Mouse (Mus musculus): ENCODE results near the gene Agpat4. TPM values are rescaled to one million over a fixed set of nuclear protein-coding genes. Genes with fewer than 3 reads are reported as not detected.

Agpat4 gene
- polyA plus RNA-seq, 1 experiment from 2014 or later = 17.5 TPM

DNA sequence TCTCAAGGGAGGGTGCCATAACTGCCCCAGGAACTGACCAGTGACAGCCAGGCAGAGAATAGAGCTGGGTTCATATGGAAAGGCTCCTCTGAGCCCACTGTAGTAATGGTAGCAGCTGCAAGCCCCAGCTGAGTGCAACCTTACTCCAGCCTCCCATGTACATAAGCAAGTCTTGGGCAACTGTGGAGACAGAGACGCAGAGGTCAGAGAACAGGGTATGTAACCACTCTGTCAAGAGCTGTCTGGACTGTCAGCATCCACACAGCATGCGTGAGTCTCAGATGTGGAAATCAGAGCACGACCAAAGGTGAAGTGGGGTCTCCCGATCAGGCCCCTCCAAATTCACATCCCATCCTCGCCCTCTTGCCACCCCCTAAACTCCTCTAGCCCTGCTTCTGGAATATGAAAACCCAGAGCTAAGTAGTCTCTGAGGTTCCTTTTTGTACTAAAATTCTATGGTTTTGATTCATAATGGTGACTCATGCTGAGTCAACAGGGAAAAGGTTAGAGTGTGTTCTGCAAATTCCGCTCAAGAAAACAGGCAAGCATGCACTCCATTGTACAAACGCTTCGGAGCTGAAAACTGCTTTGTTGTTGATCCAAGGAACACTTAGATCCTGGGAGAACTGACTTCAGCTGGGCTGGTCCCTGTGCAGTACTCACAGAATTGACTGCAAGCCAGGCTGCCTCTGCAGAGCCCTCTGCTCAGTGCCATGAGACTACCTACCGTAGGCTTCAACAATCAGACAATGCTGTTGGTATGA lies 23.5 kb upstream of the Agpat4 start:
- 93% methylated on average over 9 of the region's 9 CpGs for WGBS
- H3K4me3 ChIP-seq (ENCODE audit: low read depth, low read length) = no peak overlapping the region
- H3K27me3 ChIP-seq (ENCODE audit: control insufficient read depth, insufficient read depth, low read length) = no peaks in the 10 kb centered on the region
- no peaks in the 10 kb centered on the region for H3K36me3 ChIP-seq (replicated peaks; ENCODE audit: control insufficient read depth, insufficient read depth, low read depth, low read length)
- H3K9me3 ChIP-seq (replicated peaks; ENCODE audit: control insufficient read depth, low read length) = no peaks in the 10 kb centered on the region
- H3K27ac ChIP-seq (replicated peaks; ENCODE audit: low read depth, low read length) = no peak overlapping the region
- H3K4me1 ChIP-seq (ENCODE audit: control insufficient read depth, insufficient read depth, low read length) = no peaks in the 10 kb centered on the region
- ATAC-seq (replicated peaks; ENCODE audit: insufficient number of reproducible peaks, low FRiP score, low TSS enrichment, low read depth) (no peak), DNase-seq (ENCODE audit: low spot score) (no peak)
- no peak overlapping the region for H3K9ac ChIP-seq (replicated peaks; ENCODE audit: low read length)
- no peak overlapping the region for H3K4me2 ChIP-seq (ENCODE audit: low read depth, low read length)

DNA sequence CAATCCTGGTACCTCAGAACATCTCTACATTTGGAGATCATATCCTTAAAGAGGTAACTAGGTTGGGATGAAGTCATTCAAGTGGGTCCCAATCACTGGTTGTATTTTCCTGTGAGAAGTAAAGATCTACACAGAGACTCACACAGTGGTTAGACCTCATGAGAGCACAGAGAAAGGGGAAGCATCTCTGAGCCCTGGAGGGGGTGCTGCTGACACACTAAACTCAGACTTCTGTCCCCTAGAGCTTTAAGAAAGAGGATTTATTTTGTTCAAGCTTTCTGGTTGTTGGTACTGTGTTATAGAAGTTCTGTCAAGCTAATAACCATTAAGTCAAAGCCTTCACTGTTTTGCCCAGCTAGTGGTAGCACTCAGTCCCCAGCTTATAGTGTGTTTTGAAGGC lies 19.1 kb upstream of the Agpat4 start:
- Histone ChIP-seq H3K4me1 (ENCODE audit: control insufficient read depth, insufficient read depth, low read length) (no peaks in the 10 kb centered on the region), H3K9ac (replicated peaks; ENCODE audit: low read length) (no peak overlapping the region), H3K4me3 (ENCODE audit: low read depth, low read length) (no peak overlapping the region), H3K9me3 (replicated peaks; ENCODE audit: control insufficient read depth, low read length) (no peaks in the 10 kb centered on the region), H3K27ac (replicated peaks; ENCODE audit: low read depth, low read length) (no peak overlapping the region), H3K27me3 (ENCODE audit: control insufficient read depth, insufficient read depth, low read length) (no peaks in the 10 kb centered on the region), H3K36me3 (replicated peaks; ENCODE audit: control insufficient read depth, insufficient read depth, low read depth, low read length) (no peaks in the 10 kb centered on the region; the same call in 1 of the 2 replicates), H3K4me2 (ENCODE audit: low read depth, low read length) (no peak overlapping the region)
- no peak for ATAC-seq (replicated peaks; ENCODE audit: insufficient number of reproducible peaks, low FRiP score, low TSS enrichment, low read depth)
- no peak for DNase-seq (ENCODE audit: low spot score)

DNA sequence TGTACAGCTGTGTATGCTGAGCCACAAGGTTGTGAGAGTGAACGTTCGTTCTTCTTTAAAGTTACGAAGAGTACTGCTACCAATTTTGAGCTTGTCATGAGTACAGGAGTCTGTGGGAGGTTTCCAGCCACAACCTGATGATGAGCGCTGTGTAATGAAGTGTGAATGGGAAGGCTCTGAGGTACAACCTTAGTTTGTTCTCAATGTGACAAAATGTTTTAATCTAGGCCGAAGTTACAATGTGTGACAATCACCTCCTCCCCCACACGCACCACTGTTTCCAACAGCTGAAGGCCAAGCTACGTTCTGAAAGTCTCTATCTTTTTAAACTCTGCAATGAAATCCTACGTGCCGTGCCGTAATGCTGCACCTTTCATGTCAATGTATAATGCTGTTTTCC lies 16.2 kb upstream of the Agpat4 start:
- no peak for DNase-seq (ENCODE audit: low spot score)
- H3K9me3 ChIP-seq (replicated peaks; ENCODE audit: control insufficient read depth, low read length) = no peaks in the 10 kb centered on the region
- H3K4me3 ChIP-seq (ENCODE audit: low read depth, low read length) = no peak overlapping the region
- 92% methylated on average over 10 of the region's 10 CpGs for WGBS
- H3K36me3 ChIP-seq (replicated peaks; ENCODE audit: control insufficient read depth, insufficient read depth, low read depth, low read length) = no peaks in the 10 kb centered on the region; the same call in 1 of the 2 replicates
- H3K27me3 ChIP-seq (ENCODE audit: control insufficient read depth, insufficient read depth, low read length) = no peaks in the 10 kb centered on the region
- no peak for ATAC-seq (replicated peaks; ENCODE audit: insufficient number of reproducible peaks, low FRiP score, low TSS enrichment, low read depth)
- no peak overlapping the region for H3K27ac ChIP-seq (replicated peaks; ENCODE audit: low read depth, low read length)
- H3K4me1 ChIP-seq (ENCODE audit: control insufficient read depth, insufficient read depth, low read length) = no peaks in the 10 kb centered on the region
- H3K4me2 ChIP-seq (ENCODE audit: low read depth, low read length) = no peak overlapping the region
- no peak overlapping the region for H3K9ac ChIP-seq (replicated peaks; ENCODE audit: low read length)

DNA sequence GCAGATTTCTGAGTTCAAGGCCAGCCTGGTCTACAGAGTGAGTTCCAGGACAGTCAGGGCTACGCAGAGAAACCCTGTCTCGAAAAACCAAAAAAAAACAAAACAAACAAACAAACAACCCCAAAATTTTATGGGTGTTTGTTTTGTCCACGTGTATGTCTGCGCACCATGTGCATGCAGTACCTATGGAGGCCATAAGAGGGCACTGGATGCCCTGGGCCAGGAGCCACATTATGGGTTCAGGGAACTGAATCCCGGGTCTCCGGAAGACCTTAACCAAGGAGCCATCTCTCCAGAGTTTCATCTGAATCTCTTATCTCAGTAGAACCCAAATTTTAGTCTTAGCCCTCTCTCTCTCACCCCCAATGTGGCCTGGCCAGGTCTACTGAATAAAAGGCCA lies 14.7 kb upstream of the Agpat4 start:
- 81% methylated on average over 6 of the region's 6 CpGs for WGBS
- Histone ChIP-seq H3K4me3 (ENCODE audit: low read depth, low read length) (no peak overlapping the region), H3K27ac (replicated peaks; ENCODE audit: low read depth, low read length) (no peak overlapping the region), H3K9ac (replicated peaks; ENCODE audit: low read length) (no peak overlapping the region), H3K27me3 (ENCODE audit: control insufficient read depth, insufficient read depth, low read length) (no peaks in the 10 kb centered on the region), H3K36me3 (replicated peaks; ENCODE audit: control insufficient read depth, insufficient read depth, low read depth, low read length) (no peaks in the 10 kb centered on the region; the same call in 1 of the 2 replicates), H3K4me2 (ENCODE audit: low read depth, low read length) (no peak overlapping the region), H3K9me3 (replicated peaks; ENCODE audit: control insufficient read depth, low read length) (no peaks in the 10 kb centered on the region), H3K4me1 (ENCODE audit: control insufficient read depth, insufficient read depth, low read length) (no peaks in the 10 kb centered on the region)
- ATAC-seq (replicated peaks; ENCODE audit: insufficient number of reproducible peaks, low FRiP score, low TSS enrichment, low read depth) (no peak), DNase-seq (ENCODE audit: low spot score) (peak; percentile 14)

DNA sequence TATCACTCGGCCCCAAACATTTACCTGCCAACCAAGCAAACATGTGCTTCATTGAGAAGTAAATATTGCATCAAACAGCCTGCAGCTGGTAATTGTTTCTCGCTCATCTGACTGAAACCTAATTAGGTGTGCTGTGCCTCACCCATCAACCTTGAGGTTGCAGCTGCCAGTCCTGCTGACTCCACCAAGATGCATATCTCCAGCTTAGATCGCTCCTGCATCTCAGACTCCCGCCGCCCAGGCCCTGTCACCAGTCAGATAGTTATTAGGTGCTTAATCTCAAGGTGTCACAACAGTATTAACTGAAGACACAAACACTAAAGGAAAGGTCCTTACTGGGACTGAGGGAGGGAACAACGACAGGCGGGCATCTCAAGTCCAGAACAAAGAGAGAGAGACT lies 14.3 kb upstream of the Agpat4 start:
- H3K27me3 ChIP-seq (ENCODE audit: control insufficient read depth, insufficient read depth, low read length) = no peaks in the 10 kb centered on the region
- 85% methylated on average over 7 of the region's 7 CpGs for WGBS
- H3K4me2 ChIP-seq (ENCODE audit: low read depth, low read length) = no peak overlapping the region
- no peak overlapping the region for H3K4me3 ChIP-seq (ENCODE audit: low read depth, low read length)
- no peaks in the 10 kb centered on the region for H3K9me3 ChIP-seq (replicated peaks; ENCODE audit: control insufficient read depth, low read length)
- no peaks in the 10 kb centered on the region; the same call in 1 of the 2 replicates for H3K36me3 ChIP-seq (replicated peaks; ENCODE audit: control insufficient read depth, insufficient read depth, low read depth, low read length)
- H3K9ac ChIP-seq (replicated peaks; ENCODE audit: low read length) = no peak overlapping the region
- no peak for ATAC-seq (replicated peaks; ENCODE audit: insufficient number of reproducible peaks, low FRiP score, low TSS enrichment, low read depth)
- no peak overlapping the region for H3K27ac ChIP-seq (replicated peaks; ENCODE audit: low read depth, low read length)
- DNase-seq (ENCODE audit: low spot score) = no peak
- no peaks in the 10 kb centered on the region for H3K4me1 ChIP-seq (ENCODE audit: control insufficient read depth, insufficient read depth, low read length)

DNA sequence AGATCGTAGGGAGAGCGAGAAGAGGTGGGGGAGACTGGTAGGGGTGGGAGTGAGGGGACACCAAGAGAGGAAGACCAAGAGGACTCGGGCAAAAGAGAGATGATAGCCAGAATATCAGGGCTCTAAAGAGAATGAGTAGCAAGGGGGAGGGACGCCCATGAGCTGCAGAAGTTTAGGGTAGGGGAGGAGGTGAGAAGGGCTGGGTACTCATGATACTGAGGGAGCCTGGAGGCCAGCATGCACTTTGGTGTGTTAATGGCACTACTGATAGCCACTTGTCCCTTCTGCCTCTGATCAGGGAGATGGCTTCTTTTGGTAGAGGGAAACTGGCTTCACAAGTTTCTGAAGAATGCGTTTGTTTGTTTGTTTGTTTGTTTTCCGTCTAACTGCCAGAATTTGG lies 13.8 kb upstream of the Agpat4 start:
- Histone ChIP-seq H3K4me2 (ENCODE audit: low read depth, low read length) (no peak overlapping the region), H3K36me3 (replicated peaks; ENCODE audit: control insufficient read depth, insufficient read depth, low read depth, low read length) (no peaks in the 10 kb centered on the region; the same call in 1 of the 2 replicates), H3K27me3 (ENCODE audit: control insufficient read depth, insufficient read depth, low read length) (no peaks in the 10 kb centered on the region), H3K9ac (replicated peaks; ENCODE audit: low read length) (no peak overlapping the region), H3K4me3 (ENCODE audit: low read depth, low read length) (no peak overlapping the region), H3K27ac (replicated peaks; ENCODE audit: low read depth, low read length) (no peak overlapping the region), H3K4me1 (ENCODE audit: control insufficient read depth, insufficient read depth, low read length) (no peaks in the 10 kb centered on the region), H3K9me3 (replicated peaks; ENCODE audit: control insufficient read depth, low read length) (no peaks in the 10 kb centered on the region)
- WGBS = 86% methylated on average over 6 of the region's 6 CpGs
- no peak for DNase-seq (ENCODE audit: low spot score)
- ATAC-seq (replicated peaks; ENCODE audit: insufficient number of reproducible peaks, low FRiP score, low TSS enrichment, low read depth) = no peak

DNA sequence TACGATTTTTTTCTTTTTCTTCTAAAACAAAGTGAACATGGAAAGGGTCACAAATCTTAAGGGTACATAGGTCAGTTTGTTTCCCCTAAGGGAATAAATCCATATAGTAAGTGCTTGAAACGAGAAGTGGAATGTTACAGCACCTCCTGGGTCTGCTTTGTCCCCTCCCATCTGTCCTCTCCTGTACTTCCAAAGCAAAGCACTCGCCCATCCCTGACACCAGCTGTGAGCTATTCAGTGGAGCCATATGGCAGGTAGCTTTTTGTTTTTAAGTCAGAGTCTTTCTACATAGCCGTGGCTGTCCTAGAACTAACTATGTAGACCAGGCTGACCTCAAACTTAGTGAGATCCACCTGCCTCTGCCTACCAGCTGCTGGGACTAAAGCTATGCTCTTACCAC lies 12.2 kb upstream of the Agpat4 start:
- no peak overlapping the region for H3K4me2 ChIP-seq (ENCODE audit: low read depth, low read length)
- ATAC-seq (replicated peaks; ENCODE audit: insufficient number of reproducible peaks, low FRiP score, low TSS enrichment, low read depth) = no peak
- no peak overlapping the region for H3K27ac ChIP-seq (replicated peaks; ENCODE audit: low read depth, low read length)
- H3K9ac ChIP-seq (replicated peaks; ENCODE audit: low read length) = no peak overlapping the region
- H3K27me3 ChIP-seq (ENCODE audit: control insufficient read depth, insufficient read depth, low read length) = no peaks in the 10 kb centered on the region
- no peak overlapping the region for H3K4me3 ChIP-seq (ENCODE audit: low read depth, low read length)
- H3K9me3 ChIP-seq (replicated peaks; ENCODE audit: control insufficient read depth, low read length) = no peaks in the 10 kb centered on the region
- WGBS = 53% methylated on average over 4 of the region's 4 CpGs
- H3K36me3 ChIP-seq (replicated peaks; ENCODE audit: control insufficient read depth, insufficient read depth, low read depth, low read length) = no peaks in the 10 kb centered on the region; the same call in 1 of the 2 replicates
- no peak for DNase-seq (ENCODE audit: low spot score)
- H3K4me1 ChIP-seq (ENCODE audit: control insufficient read depth, insufficient read depth, low read length) = no peaks in the 10 kb centered on the region

DNA sequence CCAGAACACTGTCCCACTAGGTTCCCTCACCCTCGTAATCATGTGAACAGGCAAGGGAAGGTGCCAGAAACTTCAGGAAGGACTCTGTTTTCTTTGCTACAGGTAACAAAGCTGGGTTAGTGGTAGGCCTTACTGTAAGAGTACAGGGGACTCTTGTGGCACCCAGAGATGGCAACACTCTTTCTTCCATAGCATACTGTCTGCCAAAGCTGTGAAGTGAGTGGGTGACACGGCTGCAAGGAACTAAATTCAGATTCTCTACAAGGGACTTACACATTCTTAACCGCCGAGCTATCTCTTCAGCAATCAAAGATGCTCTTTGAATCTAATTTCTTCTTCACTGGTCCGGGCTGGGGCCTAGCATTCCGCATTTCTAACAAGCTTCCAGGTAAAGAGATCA lies 4.9 kb upstream of the Agpat4 start:
- no peak for ATAC-seq (replicated peaks; ENCODE audit: insufficient number of reproducible peaks, low FRiP score, low TSS enrichment, low read depth)
- Histone ChIP-seq H3K4me3 (ENCODE audit: low read depth, low read length) (no peak overlapping the region), H3K9ac (replicated peaks; ENCODE audit: low read length) (no peak overlapping the region), H3K9me3 (replicated peaks; ENCODE audit: control insufficient read depth, low read length) (no peaks in the 10 kb centered on the region), H3K27me3 (ENCODE audit: control insufficient read depth, insufficient read depth, low read length) (no peaks in the 10 kb centered on the region), H3K4me2 (ENCODE audit: low read depth, low read length) (no peak overlapping the region), H3K4me1 (ENCODE audit: control insufficient read depth, insufficient read depth, low read length) (no peaks in the 10 kb centered on the region), H3K36me3 (replicated peaks; ENCODE audit: control insufficient read depth, insufficient read depth, low read depth, low read length) (no peaks in the 10 kb centered on the region), H3K27ac (replicated peaks; ENCODE audit: low read depth, low read length) (no peak overlapping the region)
- DNase-seq (ENCODE audit: low spot score) = no peak
- 90% methylated on average over 6 of the region's 6 CpGs for WGBS

Data from embryonic facial prominence, embryonic 11.5 days (tissue).